ENCODE assay signal across 16 mouse cellular contexts in genomic region chr1:178326950-178327349, GRCm38 (mm10).
"Had no signal": no experiment of that assay in that cellular context is flagged by ENCODE, and none has a peak within 500 bp of the region (broad histone marks: within the 10 kb centered on the region; RNA-seq: fewer than 3 reads in every experiment).

No protein-coding gene starts in this region.

- H3K27me3 ChIP-seq: liver, embryonic 15.5 days; midbrain, embryonic 13.5 days; midbrain, embryonic 15.5 days; stomach, embryonic 15.5 days had no signal

- H3K4me3 ChIP-seq: liver, embryonic 15.5 days; midbrain, embryonic 10.5 days; midbrain, embryonic 13.5 days; midbrain, embryonic 15.5 days; myocyte; stomach, embryonic 15.5 days had no signal

- H3K4me2 ChIP-seq: liver, embryonic 15.5 days; lung, embryonic 14.5 days; midbrain, embryonic 13.5 days; midbrain, embryonic 15.5 days; stomach, embryonic 15.5 days had no signal

- H3K9ac ChIP-seq: liver, embryonic 15.5 days; lung, embryonic 14.5 days; midbrain, embryonic 13.5 days; midbrain, embryonic 15.5 days; stomach, embryonic 15.5 days had no signal

- H3K9me3 ChIP-seq: liver, embryonic 15.5 days; midbrain, embryonic 10.5 days; midbrain, embryonic 13.5 days; midbrain, embryonic 15.5 days; stomach, embryonic 15.5 days had no signal

- ATAC-seq: midbrain, embryonic 13.5 days; midbrain, embryonic 15.5 days had no signal

- H3K4me1 ChIP-seq: stomach, embryonic 15.5 days had no signal

- H3K27ac ChIP-seq: liver, embryonic 15.5 days; midbrain, embryonic 10.5 days; midbrain, embryonic 13.5 days; midbrain, embryonic 15.5 days; stomach, embryonic 15.5 days; stomach, postnatal 0 days had no signal

- DNase-seq: lung, adult 18-20 months; lung, embryonic 14.5 days; lung, postnatal 10 days; lung, postnatal 4 days; retina, postnatal 1 day; right cerebral cortex, postnatal 14 days; thymus, adult 2 months; thymus, postnatal 25 days; thymus, postnatal 4 days had no signal
